Mouse (Mus musculus): Measurements from ENCODE around the gene Cyb561. TPM values are rescaled to one million over a fixed set of nuclear protein-coding genes. Genes with fewer than 3 reads are reported as not detected.

Gene Cyb561
- 63.8 and 65.4 TPM in 2 replicates for polyA plus RNA-seq (2015; fragmentation: Nextera tagmentation; extraction: Ambion mirVana)

GRCm38 (mm10) chr11:105952911-105953386 lies at the start of gene Cyb561:
Cyb561 (minus strand) TSS chr11:105953336.
- WGBS: 76% methylated on average over 12 of the region's 12 CpGs
- H3K9me3 ChIP-seq (ENCODE audit: control insufficient read depth, low read length): no peaks in the 10 kb centered on the region
- ATAC-seq: no peak
- H3K4me3 ChIP-seq (ENCODE audit: low read length): no peak within 1 kb of the TSS
- H3K36me3 ChIP-seq (ENCODE audit: control insufficient read depth, insufficient read depth, low read length): no peaks in the 10 kb centered on the region
- no peak within 1 kb of the TSS for H3K4me2 ChIP-seq (ENCODE audit: low read length)
- no peaks in the 10 kb centered on the region for H3K4me1 ChIP-seq (ENCODE audit: control insufficient read depth, insufficient read depth, low read depth, low read length)
- no peaks in the 10 kb centered on the region for H3K27me3 ChIP-seq (replicated peaks; ENCODE audit: control insufficient read depth, insufficient read depth, low read length)
- H3K27ac ChIP-seq (ENCODE audit: low read depth, low read length): no peak within 1 kb of the TSS
- no peak within 1 kb of the TSS for H3K9ac ChIP-seq (ENCODE audit: low read depth, low read length)

- no peak overlapping the region for H3K4me2 ChIP-seq (ENCODE audit: low read length)
- H3K27me3 ChIP-seq (replicated peaks; ENCODE audit: control insufficient read depth, insufficient read depth, low read length): no peaks in the 10 kb centered on the region
- H3K9me3 ChIP-seq (ENCODE audit: control insufficient read depth, low read length): no peaks in the 10 kb centered on the region
- no peak overlapping the region for H3K9ac ChIP-seq (ENCODE audit: low read depth, low read length)
- no peak for ATAC-seq
- no peaks in the 10 kb centered on the region; the same call in 1 of the 2 replicates for H3K4me1 ChIP-seq (ENCODE audit: control insufficient read depth, insufficient read depth, low read depth, low read length)
- no peaks in the 10 kb centered on the region for H3K36me3 ChIP-seq (ENCODE audit: control insufficient read depth, insufficient read depth, low read length)
- no peak overlapping the region for H3K27ac ChIP-seq (ENCODE audit: low read depth, low read length)
- WGBS: 53% methylated on average over 4 of the region's 4 CpGs
- no peak overlapping the region for H3K4me3 ChIP-seq (ENCODE audit: low read length)
Observed at GRCm38 (mm10) chr11:106001718-106002117, 48.6 kb upstream of the Cyb561 start.

GRCm38 (mm10) chr11:106000062-106000461 lies 46.9 kb upstream of the Cyb561 start:
- 93% methylated on average over 6 of the region's 6 CpGs for WGBS
- H3K36me3 ChIP-seq (ENCODE audit: control insufficient read depth, insufficient read depth, low read length): no peaks in the 10 kb centered on the region
- no peaks in the 10 kb centered on the region for H3K9me3 ChIP-seq (ENCODE audit: control insufficient read depth, low read length)
- no peak for ATAC-seq
- H3K4me3 ChIP-seq (ENCODE audit: low read length): no peak overlapping the region
- no peak overlapping the region for H3K4me2 ChIP-seq (ENCODE audit: low read length)
- H3K9ac ChIP-seq (ENCODE audit: low read depth, low read length): no peak overlapping the region
- H3K27ac ChIP-seq (ENCODE audit: low read depth, low read length): no peak overlapping the region
- no peaks in the 10 kb centered on the region for H3K27me3 ChIP-seq (replicated peaks; ENCODE audit: control insufficient read depth, insufficient read depth, low read length)
- H3K4me1 ChIP-seq (ENCODE audit: control insufficient read depth, insufficient read depth, low read depth, low read length): no peaks in the 10 kb centered on the region

GRCm38 (mm10) chr11:105994375-105994774 lies 41.2 kb upstream of the Cyb561 start, which contains the start of gene Ace3:
Ace3 (plus strand) TSS chr11:105994675.
- no peak for ATAC-seq
- Histone ChIP-seq H3K9ac (ENCODE audit: low read depth, low read length) (no peak within 1 kb of the TSS), H3K36me3 (ENCODE audit: control insufficient read depth, insufficient read depth, low read length) (no peaks in the 10 kb centered on the region), H3K27me3 (replicated peaks; ENCODE audit: control insufficient read depth, insufficient read depth, low read length) (no peaks in the 10 kb centered on the region), H3K9me3 (ENCODE audit: control insufficient read depth, low read length) (no peaks in the 10 kb centered on the region), H3K4me2 (ENCODE audit: low read length) (no peak within 1 kb of the TSS), H3K27ac (ENCODE audit: low read depth, low read length) (no peak within 1 kb of the TSS), H3K4me1 (ENCODE audit: control insufficient read depth, insufficient read depth, low read depth, low read length) (no peaks in the 10 kb centered on the region), H3K4me3 (ENCODE audit: low read length) (no peak within 1 kb of the TSS)
- 92% methylated on average over 3 of the region's 3 CpGs for WGBS

- no peak overlapping the region for H3K27ac ChIP-seq (ENCODE audit: low read depth, low read length)
- 63% methylated on average over 2 of the region's 2 CpGs for WGBS
- H3K4me2 ChIP-seq (ENCODE audit: low read length): no peak overlapping the region
- no peak overlapping the region for H3K9ac ChIP-seq (ENCODE audit: low read depth, low read length)
- H3K9me3 ChIP-seq (ENCODE audit: control insufficient read depth, low read length): no peaks in the 10 kb centered on the region
- no peaks in the 10 kb centered on the region for H3K4me1 ChIP-seq (ENCODE audit: control insufficient read depth, insufficient read depth, low read depth, low read length)
- H3K27me3 ChIP-seq (replicated peaks; ENCODE audit: control insufficient read depth, insufficient read depth, low read length): no peaks in the 10 kb centered on the region
- ATAC-seq: no peak
- H3K36me3 ChIP-seq (ENCODE audit: control insufficient read depth, insufficient read depth, low read length): no peaks in the 10 kb centered on the region
- H3K4me3 ChIP-seq (ENCODE audit: low read length): no peak overlapping the region
Observed at GRCm38 (mm10) chr11:105990231-105990630, 37.1 kb upstream of the Cyb561 start.

- Histone ChIP-seq H3K27ac (ENCODE audit: low read depth, low read length) (no peak overlapping the region), H3K4me1 (ENCODE audit: control insufficient read depth, insufficient read depth, low read depth, low read length) (no peaks in the 10 kb centered on the region), H3K4me3 (ENCODE audit: low read length) (no peak overlapping the region), H3K4me2 (ENCODE audit: low read length) (no peak overlapping the region), H3K9ac (ENCODE audit: low read depth, low read length) (no peak overlapping the region), H3K9me3 (ENCODE audit: control insufficient read depth, low read length) (no peaks in the 10 kb centered on the region), H3K36me3 (ENCODE audit: control insufficient read depth, insufficient read depth, low read length) (no peaks in the 10 kb centered on the region), H3K27me3 (replicated peaks; ENCODE audit: control insufficient read depth, insufficient read depth, low read length) (no peaks in the 10 kb centered on the region)
- ATAC-seq: no peak
- WGBS: 78% methylated on average over 6 of the region's 6 CpGs
Observed at GRCm38 (mm10) chr11:105989446-105989845, 36.3 kb upstream of the Cyb561 start.

GRCm38 (mm10) chr11:105987446-105987845 lies 34.3 kb upstream of the Cyb561 start:
- no peaks in the 10 kb centered on the region for H3K36me3 ChIP-seq (ENCODE audit: control insufficient read depth, insufficient read depth, low read length)
- no peaks in the 10 kb centered on the region for H3K27me3 ChIP-seq (replicated peaks; ENCODE audit: control insufficient read depth, insufficient read depth, low read length)
- H3K4me3 ChIP-seq (ENCODE audit: low read length): no peak overlapping the region
- no peak overlapping the region for H3K27ac ChIP-seq (ENCODE audit: low read depth, low read length)
- WGBS: 74% methylated on average over 6 of the region's 6 CpGs
- ATAC-seq: no peak
- H3K4me1 ChIP-seq (ENCODE audit: control insufficient read depth, insufficient read depth, low read depth, low read length): no peaks in the 10 kb centered on the region
- no peaks in the 10 kb centered on the region for H3K9me3 ChIP-seq (ENCODE audit: control insufficient read depth, low read length)
- H3K4me2 ChIP-seq (ENCODE audit: low read length): no peak overlapping the region
- no peak overlapping the region for H3K9ac ChIP-seq (ENCODE audit: low read depth, low read length)

- Histone ChIP-seq H3K27me3 (replicated peaks; ENCODE audit: control insufficient read depth, insufficient read depth, low read length) (no peaks in the 10 kb centered on the region), H3K27ac (ENCODE audit: low read depth, low read length) (no peak overlapping the region), H3K4me1 (ENCODE audit: control insufficient read depth, insufficient read depth, low read depth, low read length) (no peaks in the 10 kb centered on the region), H3K4me3 (ENCODE audit: low read length) (no peak overlapping the region), H3K9me3 (ENCODE audit: control insufficient read depth, low read length) (no peaks in the 10 kb centered on the region), H3K9ac (ENCODE audit: low read depth, low read length) (no peak overlapping the region), H3K36me3 (ENCODE audit: control insufficient read depth, insufficient read depth, low read length) (no peaks in the 10 kb centered on the region), H3K4me2 (ENCODE audit: low read length) (no peak overlapping the region)
- 63% methylated on average over 4 of the region's 4 CpGs for WGBS
- no peak for ATAC-seq
Observed at GRCm38 (mm10) chr11:105984452-105984851, 31.3 kb upstream of the Cyb561 start.

GRCm38 (mm10) chr11:105978634-105979033 lies 25.5 kb upstream of the Cyb561 start:
- no peaks in the 10 kb centered on the region for H3K36me3 ChIP-seq (ENCODE audit: control insufficient read depth, insufficient read depth, low read length)
- no peak for ATAC-seq
- WGBS: 73% methylated on average over 5 of the region's 5 CpGs
- H3K9ac ChIP-seq (ENCODE audit: low read depth, low read length): no peak overlapping the region
- no peak overlapping the region for H3K4me2 ChIP-seq (ENCODE audit: low read length)
- H3K27me3 ChIP-seq (replicated peaks; ENCODE audit: control insufficient read depth, insufficient read depth, low read length): no peaks in the 10 kb centered on the region
- H3K4me3 ChIP-seq (ENCODE audit: low read length): no peak overlapping the region
- no peak overlapping the region for H3K27ac ChIP-seq (ENCODE audit: low read depth, low read length)
- no peaks in the 10 kb centered on the region for H3K4me1 ChIP-seq (ENCODE audit: control insufficient read depth, insufficient read depth, low read depth, low read length)
- H3K9me3 ChIP-seq (ENCODE audit: control insufficient read depth, low read length): no peaks in the 10 kb centered on the region

- no peak overlapping the region for H3K9ac ChIP-seq (ENCODE audit: low read depth, low read length)
- no peak overlapping the region for H3K4me2 ChIP-seq (ENCODE audit: low read length)
- H3K27ac ChIP-seq (ENCODE audit: low read depth, low read length): no peak overlapping the region
- ATAC-seq: no peak
- WGBS: 93% methylated on average over 2 of the region's 2 CpGs
- no peaks in the 10 kb centered on the region for H3K4me1 ChIP-seq (ENCODE audit: control insufficient read depth, insufficient read depth, low read depth, low read length)
- H3K9me3 ChIP-seq (ENCODE audit: control insufficient read depth, low read length): no peaks in the 10 kb centered on the region
- no peaks in the 10 kb centered on the region for H3K36me3 ChIP-seq (ENCODE audit: control insufficient read depth, insufficient read depth, low read length)
- no peaks in the 10 kb centered on the region for H3K27me3 ChIP-seq (replicated peaks; ENCODE audit: control insufficient read depth, insufficient read depth, low read length)
- no peak overlapping the region for H3K4me3 ChIP-seq (ENCODE audit: low read length)
Observed at GRCm38 (mm10) chr11:105978232-105978631, 25.1 kb upstream of the Cyb561 start.
